ENCODE assay signal across 25 mouse cellular contexts in the genomic region with DNA sequence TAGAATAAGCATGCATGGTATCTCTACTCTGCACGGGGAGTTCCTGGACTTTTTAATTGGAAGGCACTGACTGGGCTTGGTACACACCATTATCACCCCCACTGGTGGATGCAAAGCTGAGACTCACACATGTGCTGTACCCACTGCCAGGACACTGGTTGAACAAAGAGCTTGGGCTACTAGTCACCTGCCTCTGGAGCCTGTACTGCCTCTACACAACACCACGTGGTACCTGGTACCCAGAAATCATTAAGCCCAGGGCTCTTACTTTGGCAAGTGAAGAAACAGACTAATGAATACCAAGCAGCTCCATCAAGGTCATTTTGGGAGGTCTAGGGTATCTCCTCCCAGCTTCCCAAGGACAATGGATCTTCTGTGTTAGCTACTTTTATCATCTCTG. TPM values are rescaled to one million over a fixed set of nuclear protein-coding genes. Genes with fewer than 3 reads are reported as not detected.
A peak's percentile ranks its signal among the peaks of the same experiment; 100 is the strongest.
DNase-seq lines count a peak whose midpoint lies in the region; ATAC-seq lines count a peak whose summit lies in the region.
"Had no signal": no experiment of that assay in that cellular context is flagged by ENCODE, and none has a peak within 500 bp of the region (broad histone marks: within the 10 kb centered on the region; RNA-seq: fewer than 3 reads in every experiment).

No protein-coding gene starts in this region.

- H3K27ac ChIP-seq in midbrain, embryonic 13.5 days, result peak overlapping the region; percentile 67; the same call in 1 of the 2 replicates
- H3K27ac ChIP-seq in midbrain, embryonic 11.5 days (ENCODE audit: low read depth, low read length), result no peak overlapping the region
- H3K27ac ChIP-seq in forebrain, embryonic 14.5 days (ENCODE audit: low read depth, low read length), result no peak overlapping the region
- peak overlapping the region; percentile 67 for H3K27ac ChIP-seq in hindbrain, embryonic 13.5 days
- peak overlapping the region; percentile 70 for H3K27ac ChIP-seq in neural tube, embryonic 13.5 days (replicated peaks)
- H3K27ac ChIP-seq: embryonic facial prominence, embryonic 12.5 days; heart, embryonic 13.5 days; liver, embryonic 15.5 days; stomach, embryonic 15.5 days had no signal

- 65% methylated on average over 2 of the region's 2 CpGs for WGBS in midbrain, embryonic 13.5 days
- WGBS in midbrain, embryonic 11.5 days, result 68% methylated on average over 2 of the region's 2 CpGs
- WGBS in forebrain, embryonic 14.5 days, result 47% methylated on average over 2 of the region's 2 CpGs
- 47% methylated on average over 2 of the region's 2 CpGs for WGBS in hindbrain, embryonic 13.5 days
- 40% methylated on average over 2 of the region's 2 CpGs for WGBS in neural tube, embryonic 13.5 days

- H3K9ac ChIP-seq in midbrain, embryonic 13.5 days (replicated peaks), result no peak overlapping the region
- H3K9ac ChIP-seq in midbrain, embryonic 11.5 days (ENCODE audit: low read length), result no peak overlapping the region
- no peak overlapping the region for H3K9ac ChIP-seq in forebrain, embryonic 14.5 days (ENCODE audit: low read length)
- no peak overlapping the region for H3K9ac ChIP-seq in hindbrain, embryonic 13.5 days
- H3K9ac ChIP-seq in neural tube, embryonic 13.5 days, result no peak overlapping the region
- H3K9ac ChIP-seq: embryonic facial prominence, embryonic 12.5 days; heart, embryonic 13.5 days; liver, embryonic 15.5 days; stomach, embryonic 15.5 days had no signal

- H3K27me3 ChIP-seq in midbrain, embryonic 13.5 days, result no peaks in the 10 kb centered on the region
- H3K27me3 ChIP-seq in midbrain, embryonic 11.5 days (ENCODE audit: control insufficient read depth, insufficient read depth, low read length), result no peaks in the 10 kb centered on the region
- H3K27me3 ChIP-seq in forebrain, embryonic 14.5 days (replicated peaks; ENCODE audit: control insufficient read depth, insufficient read depth, low read length), result no peaks in the 10 kb centered on the region
- H3K27me3 ChIP-seq in hindbrain, embryonic 13.5 days, result no peaks in the 10 kb centered on the region
- H3K27me3 ChIP-seq in neural tube, embryonic 13.5 days, result no peaks in the 10 kb centered on the region
- H3K27me3 ChIP-seq: embryonic facial prominence, embryonic 12.5 days; heart, embryonic 13.5 days; liver, embryonic 15.5 days; stomach, embryonic 15.5 days had no signal

- intact Hi-C loops in left cerebral cortex, postnatal 14 days (cut with DNase I), result no loop called here

- H3K4me1 ChIP-seq in midbrain, embryonic 13.5 days (replicated peaks), result peaks cover 20% of the 10 kb centered on the region
- no peaks in the 10 kb centered on the region; the same call in 1 of the 2 replicates for H3K4me1 ChIP-seq in midbrain, embryonic 11.5 days (ENCODE audit: control insufficient read depth, insufficient read depth, low read length)
- peaks cover 6% of the 10 kb centered on the region; the same call in 1 of the 2 replicates for H3K4me1 ChIP-seq in forebrain, embryonic 14.5 days (ENCODE audit: control insufficient read depth, insufficient read depth, low read length)
- H3K4me1 ChIP-seq in hindbrain, embryonic 13.5 days (replicated peaks), result peaks cover 28% of the 10 kb centered on the region
- H3K4me1 ChIP-seq in neural tube, embryonic 13.5 days (replicated peaks), result peaks cover 30% of the 10 kb centered on the region
- H3K4me1 ChIP-seq: liver, embryonic 15.5 days; stomach, embryonic 15.5 days had no signal

- H3K36me3 ChIP-seq in midbrain, embryonic 13.5 days, result no peaks in the 10 kb centered on the region
- H3K36me3 ChIP-seq in midbrain, embryonic 11.5 days (ENCODE audit: control insufficient read depth, insufficient read depth, low read length), result no peaks in the 10 kb centered on the region
- H3K36me3 ChIP-seq in forebrain, embryonic 14.5 days (ENCODE audit: control insufficient read depth, insufficient read depth, low read length), result no peaks in the 10 kb centered on the region
- no peaks in the 10 kb centered on the region for H3K36me3 ChIP-seq in hindbrain, embryonic 13.5 days
- no peaks in the 10 kb centered on the region for H3K36me3 ChIP-seq in neural tube, embryonic 13.5 days
- H3K36me3 ChIP-seq: embryonic facial prominence, embryonic 12.5 days; heart, embryonic 13.5 days; liver, embryonic 15.5 days; stomach, embryonic 15.5 days had no signal

- ATAC-seq in midbrain, embryonic 13.5 days, result peak; percentile 24; the same call in 1 of the 2 replicates
- no peak for ATAC-seq in midbrain, embryonic 11.5 days (ENCODE audit: low FRiP score)
- 0 out of 2 replicates have a peak, but pooled peaks have one; percentile 7 for ATAC-seq in forebrain, embryonic 14.5 days
- ATAC-seq in hindbrain, embryonic 13.5 days (ENCODE audit: low FRiP score), result peak; percentile 40; the same call in 1 of the 2 replicates
- peak; percentile 29 for ATAC-seq in neural tube, embryonic 13.5 days (ENCODE audit: low read depth)
- ATAC-seq: lung, postnatal 0 days; Patski had no signal

- no peak overlapping the region for H3K4me2 ChIP-seq in midbrain, embryonic 13.5 days (replicated peaks)
- H3K4me2 ChIP-seq in midbrain, embryonic 11.5 days, result no peak overlapping the region
- no peak overlapping the region for H3K4me2 ChIP-seq in forebrain, embryonic 14.5 days (ENCODE audit: low read length)
- H3K4me2 ChIP-seq in hindbrain, embryonic 13.5 days, result no peak overlapping the region
- H3K4me2 ChIP-seq in neural tube, embryonic 13.5 days, result no peak overlapping the region
- H3K4me2 ChIP-seq: embryonic facial prominence, embryonic 12.5 days; heart, embryonic 13.5 days; liver, embryonic 15.5 days; stomach, embryonic 15.5 days had no signal

- DNase-seq in midbrain, embryonic 11.5 days (ENCODE audit: low spot score, missing footprints), result no peak
- DNase-seq in forebrain, embryonic 14.5 days (ENCODE audit: low spot score), result no peak
- DNase-seq in left cerebral cortex, postnatal 14 days (ENCODE audit: low spot score in 2 of 2), result no peak
- DNase-seq in cerebellum, postnatal 14 days, result no peak
- no peak for DNase-seq in cerebellum, postnatal 4 days (ENCODE audit: low spot score in 2 of 2)
- DNase-seq: B cell, adult 2 months; heart, postnatal 4 days; kidney, adult 8-10 months; kidney, postnatal 36 days; spleen, adult 18-20 months; thymus, postnatal 14 days had no signal

- no peak overlapping the region for H3K4me3 ChIP-seq in midbrain, embryonic 13.5 days (replicated peaks)
- no peak overlapping the region for H3K4me3 ChIP-seq in midbrain, embryonic 11.5 days (ENCODE audit: low read depth, low read length)
- no peak overlapping the region for H3K4me3 ChIP-seq in forebrain, embryonic 14.5 days (ENCODE audit: low read depth, low read length)
- no peak overlapping the region for H3K4me3 ChIP-seq in hindbrain, embryonic 13.5 days
- no peak overlapping the region for H3K4me3 ChIP-seq in neural tube, embryonic 13.5 days
- H3K4me3 ChIP-seq: embryonic facial prominence, embryonic 12.5 days; heart, embryonic 13.5 days; liver, embryonic 15.5 days; stomach, embryonic 15.5 days had no signal

- no peaks in the 10 kb centered on the region for H3K9me3 ChIP-seq in midbrain, embryonic 13.5 days
- H3K9me3 ChIP-seq in midbrain, embryonic 11.5 days (ENCODE audit: control insufficient read depth, low read length), result no peaks in the 10 kb centered on the region
- no peaks in the 10 kb centered on the region for H3K9me3 ChIP-seq in forebrain, embryonic 14.5 days (replicated peaks; ENCODE audit: control insufficient read depth, low read length)
- H3K9me3 ChIP-seq in hindbrain, embryonic 13.5 days, result no peaks in the 10 kb centered on the region
- H3K9me3 ChIP-seq in neural tube, embryonic 13.5 days, result no peaks in the 10 kb centered on the region
- H3K9me3 ChIP-seq: embryonic facial prominence, embryonic 12.5 days; heart, embryonic 13.5 days; liver, embryonic 15.5 days; stomach, embryonic 15.5 days had no signal

RNA-seq across cellular contexts. Expression of a gene that starts 15.4 kb away (rescaled TPM):
- not detected in 2 replicates for polyA plus RNA-seq in midbrain, embryonic 13.5 days (2015; fragmentation: Nextera tagmentation; extraction: Ambion mirVana)
- polyA plus RNA-seq in midbrain, embryonic 11.5 days (2014; fragmentation: Nextera tagmentation; extraction: Ambion mirVana), result not detected in 2 replicates
- not detected in 2 replicates for polyA plus RNA-seq in forebrain, embryonic 14.5 days (2014; fragmentation: Nextera tagmentation; extraction: Ambion mirVana)
- polyA plus RNA-seq in hindbrain, embryonic 13.5 days (2015; fragmentation: Nextera tagmentation; extraction: Ambion mirVana), result 12.8 and 20.7 TPM in 2 replicates
- 30.1 and 30.9 TPM in 2 replicates for polyA plus RNA-seq in neural tube, embryonic 13.5 days (2015; fragmentation: Nextera tagmentation; extraction: Ambion mirVana)
- not detected for total RNA-seq in left cerebral cortex, postnatal 14 days (2021)
- total RNA-seq: gastrocnemius, adult 18-20 months; heart, postnatal 4 days; layer of hippocampus, postnatal 10 days; megakaryocyte progenitor cell, adult 5-6 weeks had no signal
- polyA plus RNA-seq: cortical plate, adult 2 months; embryonic facial prominence, embryonic 12.5 days; heart, embryonic 13.5 days; limb, embryonic 14.5 days; liver, embryonic 15.5 days; lung, postnatal 0 days; Patski had no signal

Comparison
In these comparisons a context has a peak if more than half of its experiments do, and no peak if none do; other contexts are left out.
1. H3K27ac ChIP-seq: peak in midbrain, embryonic 13.5 days (single experiment), hindbrain, embryonic 13.5 days (single experiment) and neural tube, embryonic 13.5 days (single experiment); none in midbrain, embryonic 11.5 days (single experiment) and forebrain, embryonic 14.5 days (single experiment).
2. RNA of a gene that starts 15.4 kb away (polyA plus RNA-seq): 30.1 to 30.9 TPM in neural tube, embryonic 13.5 days and 12.8 to 20.7 TPM in hindbrain, embryonic 13.5 days; not detected in midbrain, embryonic 13.5 days, not detected in midbrain, embryonic 11.5 days and not detected in forebrain, embryonic 14.5 days; every median in the first group is over 10 times any median in the second.